Mouse (Mus musculus) thymus, postnatal 25 days (tissue): ENCODE measurements around the gene Mindy2.

Source experiments
- DNase-seq: peaks from one replicate; pipeline ENCODE4 v3.0.0; 2022

Mindy2 gene

DNA sequence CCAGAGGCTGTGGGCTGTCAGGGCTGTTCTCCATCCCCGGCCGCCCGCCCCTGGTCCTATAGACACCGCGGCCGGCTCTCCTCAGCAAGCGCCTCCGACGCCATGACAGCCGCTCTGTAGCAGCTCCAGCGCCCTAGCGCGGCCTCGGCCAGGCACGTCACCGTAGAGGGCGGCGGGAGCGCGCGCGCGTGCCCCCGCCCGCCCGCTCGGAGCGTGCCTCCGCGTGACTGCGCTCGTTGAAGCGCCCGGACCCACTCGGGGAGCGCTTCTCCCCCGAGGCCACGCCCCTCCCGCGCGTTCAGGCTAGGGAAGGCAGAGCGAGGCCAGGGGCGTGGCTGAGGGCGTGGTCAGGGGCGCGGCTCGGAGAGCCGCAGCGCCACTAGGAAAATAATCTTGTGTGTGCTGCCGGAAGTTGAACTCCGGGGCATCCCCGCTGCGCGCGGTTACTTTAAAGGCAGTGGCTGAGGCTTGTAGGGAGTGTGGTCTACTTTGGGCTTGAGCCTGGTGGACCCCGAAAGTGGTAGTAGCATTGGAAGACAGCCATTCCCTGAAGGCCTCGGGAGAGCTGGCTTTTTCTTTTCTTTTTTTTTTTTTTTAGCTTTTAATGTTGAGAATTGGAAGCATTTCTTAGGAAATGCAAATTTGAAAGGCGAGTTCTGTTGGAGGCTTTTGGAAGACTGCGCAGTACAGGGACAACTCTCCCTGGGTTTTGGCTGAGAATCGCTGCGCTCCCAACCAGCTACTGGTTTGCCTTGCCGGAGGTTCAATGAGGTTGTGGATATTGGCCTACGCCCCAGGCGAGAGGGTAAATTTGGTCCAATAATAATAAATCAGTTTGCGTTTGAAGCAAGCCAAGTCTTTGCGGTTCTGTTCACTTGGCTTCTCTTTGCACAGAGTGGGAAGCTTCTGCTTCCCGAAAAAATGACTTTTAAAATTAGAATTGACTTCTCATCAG, at the start of gene Mindy2:
Gene Mindy2, minus strand, starts transcription at position 162 of the 955 bp plus-strand sequence.
- peak; percentile 100 for DNase-seq

DNA sequence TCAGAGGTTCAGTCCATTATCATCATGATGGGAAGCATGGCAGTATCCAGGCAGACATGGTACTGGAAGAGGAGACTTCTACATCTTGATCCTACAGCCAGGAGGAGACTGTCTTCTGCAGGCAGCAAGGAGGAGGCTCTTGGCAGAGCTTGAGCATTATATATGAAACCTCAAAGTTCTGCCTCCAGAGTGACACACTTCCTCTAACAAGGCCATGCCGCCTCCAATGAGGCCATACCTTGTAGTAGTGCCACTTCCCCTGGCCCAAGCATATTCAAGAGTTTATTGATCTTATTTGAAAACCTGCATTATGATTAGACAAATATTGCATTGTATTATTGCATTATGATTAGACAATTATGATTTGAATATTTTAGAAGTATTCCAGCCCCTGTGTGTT, 49.5 kb upstream of the Mindy2 start:
- no peak for DNase-seq

DNA sequence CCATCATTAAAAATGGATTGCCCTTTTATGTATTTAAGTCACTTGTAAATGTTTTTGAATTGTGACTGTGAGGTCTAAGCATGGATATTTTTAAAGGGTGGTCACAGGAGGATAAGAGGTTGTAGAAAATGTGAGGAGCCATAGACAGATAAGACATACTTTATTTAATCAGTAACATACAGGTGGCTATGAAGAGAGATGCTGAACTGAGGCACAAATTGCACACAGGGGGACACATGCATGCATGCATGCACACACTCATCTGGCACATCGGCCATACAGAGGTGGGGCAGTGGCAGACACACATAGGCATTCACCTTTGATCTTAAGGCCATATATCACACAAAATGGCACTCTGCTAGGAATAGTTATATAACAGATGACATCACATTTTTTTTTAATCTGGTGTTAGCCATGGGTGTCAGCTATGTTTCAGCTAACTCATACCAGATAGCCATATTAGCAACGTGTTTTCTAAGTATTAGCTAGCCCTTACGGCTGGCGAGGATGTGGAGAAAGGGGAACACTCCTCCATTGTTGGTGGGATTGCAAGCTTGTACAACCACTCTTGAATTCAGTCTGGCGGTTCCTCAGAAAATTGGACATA, 46.7 kb upstream of the Mindy2 start:
- DNase-seq = no peak

DNA sequence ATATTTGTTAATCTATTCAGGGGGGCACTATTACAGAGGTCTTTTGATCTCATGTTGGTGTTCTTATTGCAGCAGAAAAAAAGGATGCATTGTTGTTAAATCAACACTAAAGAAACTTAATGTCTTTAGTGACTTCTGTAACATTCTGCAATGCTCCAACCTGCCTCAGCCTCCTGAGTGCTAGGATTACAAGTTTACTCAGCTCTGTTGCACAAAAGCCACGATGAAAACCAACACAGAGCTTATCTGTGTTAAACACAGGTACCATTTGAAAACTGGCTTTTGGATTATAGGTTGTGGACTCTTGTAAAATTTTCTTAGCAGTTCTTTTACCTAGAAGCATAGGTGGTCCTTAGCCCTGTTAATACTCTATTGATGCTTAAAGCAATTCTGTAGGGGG, 41.1 kb upstream of the Mindy2 start:
- DNase-seq = no peak

DNA sequence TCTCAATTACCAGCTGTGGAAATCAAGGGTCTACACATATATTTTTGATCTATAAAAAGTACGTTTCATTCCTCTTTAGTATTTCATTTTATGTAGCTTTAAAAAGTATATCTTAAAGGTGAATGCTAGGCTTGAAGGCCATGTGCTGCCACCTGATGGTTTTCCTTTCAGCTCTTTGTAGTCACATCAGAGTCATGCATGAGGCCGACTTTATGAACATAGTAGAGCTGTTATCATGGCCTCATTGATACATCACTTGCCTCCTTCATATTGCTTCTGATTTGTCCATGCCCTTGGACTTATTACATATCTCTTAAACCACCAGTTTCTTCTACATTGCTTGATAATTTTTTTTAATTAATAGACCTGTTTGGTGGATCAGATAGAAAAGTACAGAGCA, 38.7 kb upstream of the Mindy2 start:
- no peak for DNase-seq

DNA sequence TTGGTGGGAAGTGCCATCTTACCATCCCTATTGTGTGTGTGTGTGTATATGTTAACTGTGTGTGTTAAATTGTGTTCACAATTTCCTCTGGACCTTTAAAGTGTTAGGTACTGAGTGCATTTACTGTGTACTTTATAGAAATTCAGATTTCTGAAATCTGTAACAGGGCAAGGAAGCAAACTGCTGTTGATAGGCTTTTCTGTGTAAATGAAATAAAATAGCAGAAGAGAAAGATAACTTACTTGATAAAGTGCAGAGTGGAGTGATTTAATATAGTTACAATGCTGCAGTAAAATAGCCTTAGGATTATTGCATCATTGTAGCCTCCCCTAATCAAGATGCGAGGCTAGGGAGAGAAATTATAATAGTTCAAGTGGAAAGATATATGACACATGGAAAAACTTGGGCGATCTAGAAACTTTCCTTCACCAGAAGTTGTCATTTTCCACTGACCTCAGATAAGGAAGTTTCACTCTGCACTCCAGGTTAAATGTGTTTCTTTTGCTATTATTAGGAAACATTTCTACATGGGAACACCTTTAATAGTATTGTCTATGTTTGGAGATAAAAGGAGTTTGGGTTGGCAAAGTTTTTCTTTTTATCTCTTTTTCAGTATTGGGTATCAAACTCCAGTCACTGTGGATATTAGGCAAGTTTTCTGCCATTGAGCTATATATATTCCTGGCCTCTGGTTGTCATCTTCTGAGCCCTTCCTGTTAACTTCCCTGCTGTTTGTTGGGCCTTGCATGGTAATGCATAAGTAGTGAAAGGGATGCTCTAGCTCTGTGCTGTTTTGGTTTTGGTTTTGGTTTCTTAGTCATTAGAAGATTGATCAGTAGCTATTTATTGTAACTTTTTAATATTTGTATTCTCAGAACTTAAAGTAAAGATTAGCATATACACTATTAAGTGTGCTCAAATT, 35.1 kb upstream of the Mindy2 start:
- no peak for DNase-seq

DNA sequence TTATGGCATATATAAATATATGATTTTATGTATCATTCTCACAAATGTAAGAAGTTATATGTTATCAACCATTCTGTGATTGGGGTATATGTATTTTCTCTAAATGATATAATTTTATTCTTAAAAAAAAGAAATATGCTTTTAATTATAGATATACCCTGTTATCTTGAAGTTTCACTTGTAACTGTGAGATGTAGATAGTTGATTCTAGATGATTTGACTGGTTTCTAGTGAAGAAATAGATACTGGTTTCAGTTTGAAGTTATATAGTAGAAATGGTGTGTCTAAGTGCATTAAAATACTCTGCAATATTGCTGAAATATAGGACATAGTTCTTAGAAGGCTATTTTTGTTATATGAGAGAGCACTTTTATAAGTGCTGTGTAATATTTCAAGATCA, 33.6 kb upstream of the Mindy2 start:
- no peak for DNase-seq

DNA sequence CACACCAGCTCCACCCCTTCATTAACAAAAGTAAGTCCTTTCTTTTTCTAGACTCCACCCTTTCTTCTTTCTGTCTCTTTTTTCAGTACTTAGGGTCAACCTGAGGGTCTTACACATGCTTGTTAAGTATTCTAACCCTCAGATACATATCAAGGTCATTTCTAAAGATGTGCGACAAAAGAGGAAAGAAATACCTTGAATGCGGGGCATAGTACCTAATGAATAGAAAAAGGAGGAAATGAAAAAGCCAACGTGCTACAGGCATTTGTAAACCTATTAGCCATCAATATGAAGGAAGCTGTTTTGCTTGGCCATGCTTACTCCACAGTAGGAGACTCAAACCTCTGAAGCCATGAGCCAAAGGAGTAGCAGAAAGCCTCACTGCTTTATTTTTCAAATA, 33.0 kb upstream of the Mindy2 start:
- DNase-seq = no peak

DNA sequence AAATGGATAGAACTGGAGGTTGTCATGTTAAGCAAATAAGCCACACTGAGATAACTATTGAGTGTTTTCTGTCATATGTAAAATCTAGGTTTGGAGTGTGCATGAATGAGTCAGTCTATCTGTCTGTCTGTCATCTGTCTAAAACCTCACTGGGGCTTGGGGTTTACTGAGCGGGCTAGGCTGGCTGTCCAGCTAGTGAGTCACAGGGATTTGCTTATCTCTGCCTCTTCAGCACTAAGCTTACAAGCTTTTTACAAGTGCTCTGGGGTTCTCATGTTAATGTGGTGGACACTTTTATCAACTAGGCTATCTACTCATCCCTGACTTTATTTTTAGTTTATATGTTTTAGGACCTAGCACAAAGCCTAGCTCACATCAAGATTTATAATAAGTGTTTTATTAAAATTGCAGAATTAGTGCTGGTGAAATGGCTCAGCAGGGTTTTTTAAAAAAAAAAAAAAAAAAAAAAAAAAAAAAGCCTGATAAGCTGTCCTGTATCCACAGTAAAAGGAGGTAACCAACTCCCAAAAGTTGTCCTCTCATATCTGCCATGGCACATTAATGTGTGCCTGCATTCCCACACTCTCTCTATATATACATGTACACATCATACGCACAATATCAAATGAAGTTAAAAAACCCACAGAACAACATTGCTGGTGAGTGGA, 31.5 kb upstream of the Mindy2 start:
- DNase-seq = no peak

DNA sequence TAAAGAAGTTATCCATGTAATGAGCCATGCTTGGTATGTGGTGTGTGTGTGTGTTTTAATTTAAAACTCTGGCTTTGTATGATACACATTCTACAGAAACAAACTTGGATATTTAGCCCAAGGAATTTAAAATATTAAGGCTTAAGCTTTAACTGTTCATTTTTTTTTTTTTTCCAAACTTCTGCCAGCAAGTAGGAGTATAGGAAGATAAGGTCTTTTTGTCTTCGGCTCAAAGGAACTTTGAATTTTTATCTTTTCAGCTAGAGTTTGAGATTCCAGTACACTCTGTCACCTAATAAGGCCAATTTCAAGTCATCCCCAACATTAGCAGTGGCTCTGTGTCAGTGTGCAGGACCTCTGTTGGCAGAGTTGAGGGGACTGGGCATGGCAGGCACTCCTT, 25.2 kb upstream of the Mindy2 start:
- DNase-seq = no peak

DNA sequence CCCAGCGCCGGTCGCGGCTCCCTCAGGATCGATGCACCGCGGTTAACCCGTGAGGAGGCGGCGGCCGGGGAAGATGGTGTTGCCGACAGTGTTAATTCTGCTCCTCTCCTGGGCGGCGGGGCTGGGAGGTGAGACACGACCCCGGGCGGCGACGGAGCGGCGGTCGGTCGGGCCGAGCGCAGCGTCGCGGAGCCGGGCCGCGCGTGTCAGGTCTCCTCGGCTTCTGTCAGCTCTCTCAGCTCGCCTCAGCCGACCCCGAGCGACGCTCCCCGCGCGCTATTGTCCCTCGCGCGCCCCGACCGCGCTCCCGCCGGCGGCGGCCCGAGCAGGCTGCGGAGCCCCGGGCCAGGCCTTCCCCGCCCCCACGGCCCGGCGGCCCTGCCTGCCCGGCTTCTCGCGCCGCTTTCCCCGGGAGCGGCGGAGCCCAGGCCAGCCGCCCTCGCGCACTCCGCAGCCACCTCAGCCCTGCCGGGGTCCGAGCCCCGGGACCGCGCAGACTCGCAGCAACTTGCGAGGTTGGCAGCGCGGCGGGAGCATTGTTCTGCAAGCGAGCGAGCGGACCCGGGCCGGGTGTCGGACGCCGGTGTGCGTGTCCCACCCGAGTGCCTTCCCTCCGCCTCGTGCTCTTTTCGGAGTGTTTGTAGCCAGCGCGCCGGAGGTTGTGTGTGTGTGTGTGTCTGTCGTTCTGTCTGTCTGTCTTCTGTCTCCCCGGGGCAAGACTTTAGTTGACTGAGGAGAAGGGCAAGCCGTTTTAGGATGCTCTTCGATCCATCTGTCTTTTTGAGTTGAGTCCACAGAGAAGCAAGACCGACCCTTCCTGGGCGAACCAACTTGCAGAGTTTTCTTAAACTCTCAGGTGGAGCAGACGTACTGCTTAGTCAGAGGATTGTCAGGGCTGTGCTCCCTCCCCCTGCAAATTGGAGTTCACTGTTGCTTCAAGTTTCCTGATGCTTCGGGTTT, 22.4 kb upstream of the Mindy2 start:
- peak; percentile 61 for DNase-seq

DNA sequence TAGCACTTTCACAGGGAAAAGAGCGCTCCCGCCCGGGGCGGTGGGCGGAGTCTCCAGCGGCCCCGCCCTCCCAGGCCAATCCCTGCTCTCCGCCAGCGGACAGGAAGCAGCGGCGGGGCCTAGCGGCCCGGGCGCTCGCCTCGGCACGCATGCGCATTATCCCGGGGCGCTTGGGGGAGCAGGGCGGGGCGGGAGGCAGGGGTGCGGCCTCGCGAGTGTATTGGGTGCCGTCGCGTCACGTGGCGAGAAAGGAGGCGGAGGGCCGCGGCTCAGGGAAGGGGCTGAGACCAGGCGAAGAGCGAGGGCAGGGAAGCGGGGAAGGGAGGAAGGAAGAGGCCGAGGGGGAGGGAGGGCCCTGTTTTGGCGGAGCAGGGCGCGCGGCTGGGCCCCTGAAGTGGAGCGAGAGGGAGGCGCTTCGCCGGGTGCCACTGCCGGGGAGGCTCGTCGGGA, 21.7 kb upstream of the Mindy2 start, which contains the start of gene Adam10:
Gene Adam10, plus strand, starts transcription at position 316 of the 450 bp plus-strand sequence.
- DNase-seq = peak; percentile 99

DNA sequence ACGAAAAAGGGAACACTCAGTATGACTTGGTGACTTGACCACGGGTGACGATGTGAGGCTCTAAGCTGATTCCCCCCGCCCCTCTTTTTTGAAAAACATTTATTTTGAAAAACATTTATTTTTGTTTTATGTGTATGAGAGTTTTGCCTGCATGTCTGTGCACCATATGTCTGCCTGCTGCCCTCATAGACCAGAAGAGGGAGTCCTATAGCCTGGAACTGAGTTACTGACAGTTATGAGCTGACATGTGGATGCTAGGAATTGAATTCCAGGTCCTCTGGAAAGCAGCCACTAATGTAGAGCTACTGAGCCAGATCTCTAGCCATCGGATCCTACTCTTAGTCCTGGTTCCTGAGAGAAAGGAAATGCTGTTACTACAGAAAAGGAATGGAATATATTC, 19.0 kb upstream of the Mindy2 start:
- no peak for DNase-seq

DNA sequence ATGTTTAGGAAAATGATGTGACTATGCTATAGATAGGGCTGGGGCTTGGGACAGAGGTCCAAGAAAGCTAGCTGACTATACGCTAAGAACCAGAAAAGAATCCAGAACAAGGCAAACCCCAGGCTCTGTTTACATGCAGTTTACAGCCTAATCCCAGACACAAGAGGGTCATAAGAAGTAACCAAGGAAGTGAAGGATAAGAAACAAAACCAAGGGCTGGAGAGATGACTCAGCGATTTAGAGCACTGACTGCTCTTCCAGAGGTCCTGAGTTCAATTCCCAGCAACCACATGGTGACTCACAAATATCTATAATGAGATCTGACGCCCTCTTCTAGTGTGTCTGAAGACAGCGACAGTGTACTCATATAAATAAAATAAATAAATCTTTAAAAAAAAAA, 18.1 kb upstream of the Mindy2 start:
- no peak for DNase-seq

DNA sequence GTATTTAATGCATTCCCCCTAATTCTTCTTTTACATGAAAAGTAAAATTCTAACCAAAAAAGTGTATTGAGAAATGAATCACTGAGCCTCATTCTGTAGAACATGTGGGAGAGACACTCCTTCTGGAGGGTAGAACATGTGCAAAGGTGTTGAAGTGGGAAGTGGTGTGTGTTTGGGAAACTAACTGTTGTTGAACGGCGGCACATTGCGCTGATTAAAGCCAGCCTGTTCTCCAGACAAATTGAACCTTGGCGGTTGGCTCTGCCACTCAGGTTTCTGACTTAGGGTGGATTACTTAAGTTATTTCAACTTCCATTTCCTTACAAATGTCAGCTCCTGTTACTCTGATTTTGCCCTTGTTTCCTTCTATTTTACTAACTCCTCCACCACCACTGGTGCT, 16.7 kb upstream of the Mindy2 start:
- no peak for DNase-seq

DNA sequence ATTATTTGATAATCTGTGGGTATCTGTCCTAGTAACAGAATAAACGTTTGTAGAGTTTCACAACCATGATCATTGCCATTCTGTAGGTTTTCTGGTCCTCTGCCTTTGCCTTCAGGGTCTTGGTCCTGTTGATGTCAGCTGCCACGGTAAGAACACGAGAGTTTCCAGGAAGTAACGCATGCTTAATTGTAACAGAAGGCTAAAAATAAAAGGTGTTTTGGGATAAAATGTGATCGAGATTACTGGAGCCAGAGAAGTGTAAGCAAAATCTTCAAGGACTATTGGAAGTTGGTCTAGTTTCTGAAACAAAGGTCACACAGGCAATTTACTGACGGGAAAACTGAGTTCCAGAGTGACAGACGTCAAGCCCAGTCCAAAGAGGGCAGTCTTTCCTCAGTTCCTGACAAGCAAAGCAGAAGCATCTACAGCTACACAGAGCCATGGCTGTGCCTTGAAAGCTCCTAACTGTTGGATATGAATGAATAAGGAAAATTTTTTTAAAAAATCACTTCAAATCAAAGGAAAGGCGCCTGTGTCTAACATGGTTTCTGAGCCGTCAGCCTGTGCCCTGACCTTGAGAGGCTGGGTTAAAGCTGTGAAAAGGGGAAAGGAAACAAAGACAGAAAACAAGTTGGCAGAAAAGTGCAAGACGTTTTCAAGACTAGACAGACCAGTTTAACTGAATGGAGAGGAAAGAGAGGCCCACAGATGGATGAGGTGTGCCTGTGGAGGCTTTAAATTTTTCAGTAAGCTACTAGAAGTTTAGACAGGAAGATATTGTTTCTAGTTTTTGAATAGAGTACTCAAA, 15.0 kb upstream of the Mindy2 start:
- DNase-seq = peak; percentile 45

DNA sequence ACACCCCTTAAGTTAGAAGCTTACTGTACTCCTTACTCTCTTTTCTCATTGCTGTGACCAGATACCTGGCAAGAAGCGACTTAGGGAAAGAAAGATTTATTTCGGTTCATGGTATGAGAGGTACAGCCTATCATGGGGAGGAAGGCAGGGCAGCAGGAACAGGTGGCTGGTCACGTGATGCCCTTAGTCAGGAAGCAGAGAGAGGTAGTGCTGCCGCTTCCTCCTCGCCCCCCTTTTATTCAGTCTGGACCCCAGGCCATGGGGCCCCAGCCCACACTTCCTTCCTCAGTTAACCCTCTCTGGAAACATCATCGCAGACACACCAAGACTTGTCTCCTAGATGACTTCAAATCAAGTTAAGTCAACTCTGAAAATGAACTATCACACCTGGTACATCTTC, 14.3 kb upstream of the Mindy2 start:
- DNase-seq = peak; percentile 74

DNA sequence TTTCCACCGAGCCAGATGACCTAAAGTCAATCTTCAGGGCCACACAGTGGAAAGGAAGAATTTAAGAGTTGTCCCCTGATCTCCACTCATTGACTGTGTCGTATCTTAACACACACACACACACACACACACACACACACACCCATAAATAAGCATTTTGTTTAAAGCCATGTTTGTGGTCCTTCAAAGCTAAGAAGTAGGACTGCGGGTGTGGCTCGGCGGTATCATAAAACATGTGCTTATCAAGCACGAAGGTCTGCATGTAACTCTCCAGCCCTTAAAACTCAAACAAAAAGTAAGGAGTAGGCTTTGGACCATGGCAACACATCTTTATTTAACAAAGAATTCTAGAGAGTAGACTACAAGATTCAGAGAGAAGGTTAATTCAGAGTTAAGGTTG, 13.4 kb upstream of the Mindy2 start:
- DNase-seq = no peak

DNA sequence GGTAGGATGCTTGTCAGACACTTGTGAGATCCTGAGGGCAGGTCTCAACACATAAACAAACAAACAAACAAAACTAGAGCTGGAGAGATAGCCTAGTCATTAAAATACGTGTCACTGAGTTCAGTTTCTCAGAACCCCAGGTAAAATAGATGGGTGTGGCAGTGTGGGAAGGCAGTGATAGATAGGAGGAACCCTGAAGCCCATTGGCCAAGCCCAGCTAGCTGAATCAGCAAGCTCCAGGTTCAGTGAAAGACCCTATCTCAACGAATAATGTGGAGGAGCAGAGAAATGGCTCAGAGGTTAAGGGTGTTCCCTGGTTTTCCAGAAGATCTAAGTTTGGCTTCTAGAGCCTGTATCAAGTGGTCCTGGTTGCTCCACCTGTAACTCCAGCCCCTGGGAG, 12.2 kb upstream of the Mindy2 start:
- DNase-seq = no peak

DNA sequence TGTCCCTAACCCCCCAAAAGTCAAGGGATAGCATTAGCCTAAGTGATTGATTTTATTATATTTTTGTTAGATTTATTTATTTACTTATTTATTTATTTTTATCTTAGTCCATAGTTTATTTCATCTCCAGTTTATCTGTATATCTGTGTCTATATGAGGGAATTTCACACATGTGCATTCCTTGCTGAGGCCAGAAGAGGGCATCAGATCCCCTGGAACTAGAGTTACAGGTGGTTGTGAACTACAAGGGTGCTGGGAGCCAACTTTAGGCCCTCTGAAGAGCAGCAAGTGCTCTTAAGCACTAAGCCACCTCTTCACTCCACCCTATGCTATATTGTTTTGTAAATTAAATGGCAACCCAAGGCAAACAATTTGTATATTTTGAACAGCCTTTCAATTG, 11.1 kb upstream of the Mindy2 start:
- DNase-seq = no peak

DNA sequence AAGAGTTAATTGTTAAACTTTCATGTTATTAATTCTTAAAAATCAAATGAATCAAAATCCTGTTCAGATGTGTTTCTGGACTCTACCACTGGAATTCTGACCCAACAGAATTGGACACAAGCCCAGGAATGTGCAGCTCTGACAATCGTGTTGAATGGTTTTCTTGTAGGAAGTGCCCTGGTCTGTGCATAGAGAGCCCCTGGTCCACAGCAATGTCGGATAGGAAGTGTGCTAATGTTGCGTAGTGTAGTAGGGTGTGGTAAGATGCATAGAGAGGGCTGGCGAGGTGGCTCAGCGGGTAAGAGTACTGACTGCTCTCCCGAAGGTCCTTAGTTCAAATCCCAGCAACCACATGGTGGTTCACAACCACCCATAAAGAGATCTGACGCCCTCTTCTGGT, 9.8 kb upstream of the Mindy2 start:
- DNase-seq = no peak
